12 mouse cellular contexts compared by ENCODE assay signal in the genomic region with DNA sequence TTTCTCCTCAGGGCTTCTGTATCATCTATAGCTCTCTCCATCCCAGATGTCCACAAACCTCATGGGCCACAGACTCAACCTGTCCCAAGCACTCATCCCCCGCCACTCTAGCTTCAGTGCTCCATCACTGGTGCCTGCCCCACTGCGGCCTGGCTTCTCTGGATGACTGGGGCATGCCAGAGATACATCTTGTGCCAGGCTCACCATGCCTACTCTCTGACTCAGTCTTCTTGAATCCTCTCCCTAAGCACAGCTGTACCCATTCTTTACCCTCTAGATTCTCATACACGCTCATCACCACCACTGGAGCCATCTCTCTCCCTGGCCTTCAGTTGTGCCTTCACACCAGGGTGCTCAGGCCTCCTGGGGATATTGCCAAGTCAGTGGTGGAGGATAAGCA.
"Had no signal": no experiment of that assay in that cellular context is flagged by ENCODE, and none has a peak within 500 bp of the region (broad histone marks: within the 10 kb centered on the region; RNA-seq: fewer than 3 reads in every experiment).

No protein-coding gene starts in this region.

- H3K4me3 ChIP-seq: kidney, embryonic 15.5 days; limb, embryonic 12.5 days; limb, embryonic 15.5 days; midbrain, embryonic 12.5 days had no signal

- H3K27ac ChIP-seq: kidney, embryonic 15.5 days; limb, embryonic 12.5 days; limb, embryonic 15.5 days; liver, embryonic 14.5 days; macrophage; midbrain, embryonic 12.5 days had no signal

- DNase-seq: left cerebral cortex, postnatal 4 days; liver, postnatal 0 days; lung, embryonic 14.5 days; thymus, adult 18-20 months; thymus, postnatal 14 days; thymus, postnatal 4 days had no signal

- H3K27me3 ChIP-seq: kidney, embryonic 15.5 days; limb, embryonic 12.5 days; limb, embryonic 15.5 days; midbrain, embryonic 12.5 days had no signal
